Mouse (Mus musculus) lung, adult 10 weeks (tissue): ENCODE measurements around the gene Disp2. TPM values are rescaled to one million over a fixed set of nuclear protein-coding genes. Genes with fewer than 3 reads are reported as not detected.

Experiments used
- polyA plus RNA-seq: library from polyadenylated mRNA; stranded (reverse); fragments of 350-450 nt; fragmentation: Illumina TruSeq; extraction: RNeasy Lipid Tissue Mini Kit (QIAGEN cat#74804); gene quantifications from one replicate; pipeline ENCODE4 v1.2.3, GENCODE M21; 2014; ENCODE audit warnings: low read depth, low replicate concordance; ENCODE audit not compliant: insufficient read depth

The Disp2 gene
- polyA plus RNA-seq = 5.2 TPM

GRCm38 (mm10) chr2:118779504-118780480, at the start of gene Disp2:
Disp2 (plus strand) TSS chr2:118779719.

GRCm38 (mm10) chr2:118745232-118745884, 34.2 kb upstream of the Disp2 start, which contains the start of gene Inafm2:
Inafm2 (plus strand) TSS chr2:118745758.

GRCm38 (mm10) chr2:118761906-118762783, 17.4 kb upstream of the Disp2 start, which contains the start of gene Ccdc9b:
Ccdc9b (minus strand) TSS chr2:118762661.

GRCm38 (mm10) chr2:118772158-118772874, 7.2 kb upstream of the Disp2 start, which contains the start of gene Phgr1:
Phgr1 (plus strand) TSS chr2:118772769.

GRCm38 (mm10) chr2:118813981-118814836, 34.7 kb downstream of the Disp2 start, which contains the start of gene Knstrn:
Knstrn (plus strand) TSS chr2:118814003.

Other genes starting within 250 kb of the Disp2 start
- 9.9 TPM for gene Bmf, start 230.0 kb upstream of the Disp2 start, polyA plus RNA-seq
- gene Bub1b, start 181.5 kb upstream of the Disp2 start, polyA plus RNA-seq = 2.0 TPM
- 0.85 TPM for gene Pak6, start 116.4 kb upstream of the Disp2 start, polyA plus RNA-seq
- 4.3 TPM for gene Ankrd63, start 75.8 kb upstream of the Disp2 start, polyA plus RNA-seq
- gene Plcb2, start 51.3 kb upstream of the Disp2 start, polyA plus RNA-seq = 8.0 TPM
- 25.4 TPM for gene Inafm2, start 34.0 kb upstream of the Disp2 start, polyA plus RNA-seq
- 13.2 TPM for gene Ccdc9b, start 17.1 kb upstream of the Disp2 start, polyA plus RNA-seq
- gene Phgr1, start 7.0 kb upstream of the Disp2 start, polyA plus RNA-seq = 6.8 TPM
- gene Knstrn, start 34.3 kb downstream of the Disp2 start, polyA plus RNA-seq = 1.7 TPM
- gene Ivd, start 82.2 kb downstream of the Disp2 start, polyA plus RNA-seq = 57.5 TPM
- 8.7 TPM for gene Bahd1, start 120.7 kb downstream of the Disp2 start, polyA plus RNA-seq
- gene Chst14, start 146.8 kb downstream of the Disp2 start, polyA plus RNA-seq = 10.3 TPM
- gene Ccdc32, start 249.7 kb downstream of the Disp2 start, polyA plus RNA-seq = 14.1 TPM